Mouse (Mus musculus) heart, adult 2 months (tissue): ENCODE measurements around the gene Iqcb1.

ENCODE experiments used
- CTCF ChIP-seq: fragments of 200-600 bp; IDR thresholded peaks from 2 replicates; pipeline ENCODE4 v1.8.1; 2022; ENCODE audit warnings: antibody characterized with exemption, mild to moderate bottlenecking, moderate library complexity
- POLR2A ChIP-seq: fragments of 200-500 bp; IDR thresholded peaks from 2 replicates; pipeline ENCODE4 v1.6.1; 2011; ENCODE audit warnings: mild to moderate bottlenecking, low read depth, low read length, control low read depth; ENCODE audit not compliant: insufficient read depth

- no peak for TF ChIP-seq CTCF
- no peak for TF ChIP-seq POLR2A
These were observed 635 bp downstream of the Iqcb1 start for GRCm38 (mm10) chr16:36828820-36829219.
